Mouse (Mus musculus) limb, embryonic 10.5 days (tissue): ENCODE results near the gene 4931414P19Rik. TPM values are rescaled to one million over a fixed set of nuclear protein-coding genes. Genes with fewer than 3 reads are reported as not detected.
A peak's percentile ranks its signal among the peaks of the same experiment; 100 is the strongest.

Source experiments
- DNase-seq: peaks from one replicate; pipeline ENCODE4 v3.0.0-alpha.2; 2017; ENCODE audit warnings: low spot score
- H3K27ac ChIP-seq: fragments of 300-500 bp; sonication (generic); 2 replicates; pipeline ENCODE4 v1.5.1; 2016; ENCODE audit warnings: mild to moderate bottlenecking
- H3K27me3 ChIP-seq: fragments of 300-500 bp; sonication (generic); 2 replicates; pipeline ENCODE4 v1.6.1; 2016; ENCODE audit warnings: low read depth, mild to moderate bottlenecking; ENCODE audit not compliant: poor library complexity, severe bottlenecking
- H3K36me3 ChIP-seq: fragments of 300-500 bp; sonication (generic); 2 replicates; pipeline ENCODE4 v1.6.1; 2016; ENCODE audit warnings: mild to moderate bottlenecking, moderate library complexity
- H3K4me1 ChIP-seq: fragments of 300-500 bp; sonication (generic); 2 replicates; pipeline ENCODE4 v1.6.1; 2016
- H3K4me3 ChIP-seq: fragments of 300-500 bp; sonication (generic); 2 replicates; pipeline ENCODE4 v1.5.1; 2016; ENCODE audit warnings: mild to moderate bottlenecking, moderate library complexity
- H3K9me3 ChIP-seq: fragments of 300-500 bp; sonication (generic); replicated peaks from 2 replicates; pipeline ENCODE4 v1.6.1; 2016; ENCODE audit warnings: mild to moderate bottlenecking
- WGBS: fragments of 180-500 bp; shearing (Covaris S2); methylation state at CpG from one replicate; pipeline ENCODE4 v1.1.7; 2016; 5-methylcytosine and 5-hydroxymethylcytosine counted together
- microRNA counts: library from miRNA; unstranded; fragments of <30 nt; microRNA quantifications from one replicate; lab custom pipeline; 2017
- microRNA-seq: library from miRNA; unstranded; fragments of <30 nt; microRNA quantifications from one replicate; pipeline ENCODE4, GENCODE M21; 2017
- polyA plus RNA-seq: library from polyadenylated mRNA; unstranded; fragments of >200 nt; fragmentation: Nextera tagmentation; extraction: Ambion mirVana; gene quantifications from 2 replicates; pipeline ENCODE4 v1.2.1, GENCODE M21; 2016

Gene 4931414P19Rik
- polyA plus RNA-seq, 1 experiment from 2014 or later = 13.5 TPM

- 63% methylated on average over 11 of the region's 11 CpGs for WGBS
- H3K9me3 ChIP-seq = no peaks in the 10 kb centered on the region
- no peak overlapping the region for H3K4me3 ChIP-seq
- H3K27me3 ChIP-seq = no peaks in the 10 kb centered on the region
- 0 out of 2 replicates have a peak, but pooled peaks cover 3% of the 10 kb centered on the region for H3K4me1 ChIP-seq
- peaks cover 52% of the 10 kb centered on the region for H3K36me3 ChIP-seq
- H3K27ac ChIP-seq = no peak overlapping the region
- DNase-seq = no peak
Measured at GRCm38 (mm10) chr14:54540771-54541170, 65.0 kb downstream of the 4931414P19Rik start.

GRCm38 (mm10) chr14:54538580-54538979 is 67.2 kb downstream of the 4931414P19Rik start:
- Histone ChIP-seq H3K4me3 (no peak overlapping the region), H3K36me3 (peaks cover 31% of the 10 kb centered on the region), H3K27ac (no peak overlapping the region), H3K27me3 (no peaks in the 10 kb centered on the region), H3K4me1 (0 out of 2 replicates have a peak, but pooled peaks cover 3% of the 10 kb centered on the region), H3K9me3 (no peaks in the 10 kb centered on the region)
- DNase-seq = no peak
- WGBS = 85% methylated on average over 2 of the region's 2 CpGs

MicroRNA genes within 50 kb of the gene (microRNA counts, 519-probe panel; counts per million panel counts)
- microRNA mmu-miR-686 (lab: Ali Mortazavi, UCI) = 684 counts per million, percentile 72 among the panel's probes with 10 or more counts

Small RNA genes lying within 50 kb of the gene (microRNA-seq; reads per million reads assigned to microRNA genes)
- not detected for gene Mir686
- gene Mir6948 = not detected

Other genes starting within 250 kb of the 4931414P19Rik start
- gene Oxa1l, start 245.2 kb downstream of the 4931414P19Rik start, polyA plus RNA-seq = 60.5 and 63.1 TPM in 2 replicates
- 2.3 and 3.1 TPM in 2 replicates for gene Slc7a7, start 188.2 kb downstream of the 4931414P19Rik start, polyA plus RNA-seq
- 198 and 219 TPM in 2 replicates for gene Mrpl52, start 179.1 kb downstream of the 4931414P19Rik start, polyA plus RNA-seq
- gene Mmp14, start 174.4 kb downstream of the 4931414P19Rik start, polyA plus RNA-seq = 68.3 and 84.7 TPM in 2 replicates
- gene Lrp10, start 141.9 kb downstream of the 4931414P19Rik start, polyA plus RNA-seq = 23.9 and 24.4 TPM in 2 replicates
- 3.6 and 5.3 TPM in 2 replicates for gene Rem2, start 129.9 kb downstream of the 4931414P19Rik start, polyA plus RNA-seq
- gene Prmt5, start 88.5 kb downstream of the 4931414P19Rik start, polyA plus RNA-seq = 131 and 156 TPM in 2 replicates
- 57.5 and 63.0 TPM in 2 replicates for gene Haus4, start 51.4 kb downstream of the 4931414P19Rik start, polyA plus RNA-seq
- gene Ajuba, start 28.4 kb downstream of the 4931414P19Rik start, polyA plus RNA-seq = 70.1 and 75.3 TPM in 2 replicates
- 508 and 553 TPM in 2 replicates for gene Psmb5, start 12.0 kb upstream of the 4931414P19Rik start, polyA plus RNA-seq
- gene Psmb11, start 15.4 kb upstream of the 4931414P19Rik start, polyA plus RNA-seq = 0.13 and 0.14 TPM in 2 replicates
- not detected in 2 replicates for gene Gm17606, start 35.0 kb upstream of the 4931414P19Rik start, polyA plus RNA-seq
- 7.1 and 8.1 TPM in 2 replicates for gene Cdh24, start 35.4 kb upstream of the 4931414P19Rik start, polyA plus RNA-seq
- gene 1700123O20Rik, start 80.2 kb upstream of the 4931414P19Rik start, polyA plus RNA-seq = 112 and 116 TPM in 2 replicates
- 142 and 144 TPM in 2 replicates for gene Acin1, start 80.9 kb upstream of the 4931414P19Rik start, polyA plus RNA-seq
- 0.10 and 0.16 TPM in 2 replicates for gene Gm29776, start 92.8 kb upstream of the 4931414P19Rik start, polyA plus RNA-seq
- gene Cebpe, start 106.2 kb upstream of the 4931414P19Rik start, polyA plus RNA-seq = not detected in 2 replicates
- gene Slc7a8, start 176.0 kb upstream of the 4931414P19Rik start, polyA plus RNA-seq = 0.50 and 0.77 TPM in 2 replicates
- not detected in 2 replicates for gene Rnf212b, start 208.1 kb upstream of the 4931414P19Rik start, polyA plus RNA-seq